Mouse (Mus musculus) urinary bladder, postnatal 4 days (tissue): ENCODE measurements around the gene Ptprh.

Source experiments
- DNase-seq, 2 experiments: peaks; one replicate each; pipeline ENCODE4 v3.0.0; 2021 to 2022; ENCODE audit warnings: low spot score in 2 of 2

Ptprh gene

GRCm38 (mm10) chr7:4603873-4604272 is at the start of gene Ptprh:
TSS of gene Ptprh (minus strand) at chr7:4604041.
- no peak for DNase-seq

DNA sequence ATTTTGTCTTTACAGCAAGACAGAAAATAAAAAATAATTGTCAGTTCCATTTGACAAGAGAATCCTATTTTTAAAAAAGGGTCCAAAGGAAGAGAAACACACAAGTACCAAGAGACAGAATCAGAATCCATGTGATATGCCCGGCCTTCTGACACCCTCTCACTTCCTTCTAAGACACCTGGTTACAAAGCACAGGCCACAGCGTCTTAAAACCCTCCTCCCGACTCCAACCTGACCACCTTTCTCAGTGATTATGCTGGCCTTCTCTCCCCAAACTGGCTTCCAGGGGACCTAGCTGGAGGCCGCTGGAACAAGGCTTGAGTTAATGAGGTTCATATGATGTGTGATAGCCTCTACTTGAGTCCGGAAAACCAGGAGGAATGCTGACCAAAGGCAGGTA is 49.5 kb upstream of the Ptprh start:
- DNase-seq = no peak

- DNase-seq = no peak
These were observed 48.9 kb upstream of the Ptprh start for GRCm38 (mm10) chr7:4652726-4653125.

DNA sequence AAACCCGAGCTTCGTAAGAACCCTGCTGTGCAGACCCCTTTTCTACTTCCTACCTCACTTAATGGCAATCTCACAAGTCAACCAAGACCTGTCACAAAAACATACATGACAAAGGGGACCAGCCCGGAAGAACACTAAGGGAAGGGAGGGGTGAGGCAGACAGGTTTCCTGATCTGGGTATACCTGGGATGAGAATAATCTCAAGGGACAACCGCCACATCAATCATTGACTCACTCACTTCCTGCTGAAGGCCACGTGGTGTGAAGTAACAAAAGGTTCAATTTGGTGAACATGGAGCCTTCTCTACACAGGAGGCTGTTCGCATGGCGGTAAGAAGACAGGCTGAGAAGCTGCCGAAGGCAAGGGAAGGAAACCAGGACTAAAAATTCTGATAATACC is 47.7 kb upstream of the Ptprh start:
- no peak for DNase-seq

- DNase-seq = no peak
These were observed 44.2 kb upstream of the Ptprh start for GRCm38 (mm10) chr7:4647992-4648391.

GRCm38 (mm10) chr7:4647291-4647690 is 43.5 kb upstream of the Ptprh start:
- no peak for DNase-seq

DNA sequence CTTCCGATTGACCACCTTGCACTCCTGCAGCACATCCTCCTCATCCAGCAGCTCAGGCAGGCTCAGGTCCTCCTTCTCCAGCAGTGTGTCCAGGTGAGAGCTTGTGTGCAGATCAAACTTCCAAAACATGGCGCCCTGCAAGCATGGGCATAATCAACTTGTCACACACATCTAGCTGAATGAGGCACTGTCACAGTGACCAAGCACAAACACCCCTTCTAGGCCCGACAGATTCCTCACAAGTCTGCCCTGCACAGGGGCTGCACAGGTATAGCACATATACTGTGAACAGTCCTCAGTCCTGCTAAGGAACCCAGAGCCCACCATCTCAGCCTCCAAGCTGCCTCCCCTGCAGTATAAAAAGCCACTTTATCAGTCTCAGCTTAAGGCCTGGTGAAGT is 43.0 kb upstream of the Ptprh start:
- DNase-seq = no peak

DNA sequence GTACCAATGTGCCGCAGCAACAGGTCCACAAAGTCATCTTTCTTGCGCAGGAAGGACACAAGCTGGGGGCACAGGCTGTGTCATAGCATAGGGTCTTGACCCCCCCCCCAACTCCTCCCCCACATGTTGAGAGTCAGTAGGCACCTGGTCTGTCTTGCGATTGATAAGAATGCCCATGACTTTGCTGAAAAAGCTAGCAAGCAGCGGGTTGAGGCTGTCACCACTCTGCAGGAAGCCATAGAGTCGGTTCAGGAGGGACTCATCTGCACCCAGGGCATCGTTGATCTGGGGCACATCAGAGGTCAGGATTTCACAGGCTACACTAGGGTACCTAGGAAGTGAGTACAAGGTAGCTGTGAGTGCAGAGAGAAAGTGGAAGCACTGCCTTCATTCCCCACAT is 39.4 kb upstream of the Ptprh start:
- DNase-seq = no peak

- DNase-seq = no peak
These were observed 38.1 kb upstream of the Ptprh start for GRCm38 (mm10) chr7:4641956-4642355.

DNA sequence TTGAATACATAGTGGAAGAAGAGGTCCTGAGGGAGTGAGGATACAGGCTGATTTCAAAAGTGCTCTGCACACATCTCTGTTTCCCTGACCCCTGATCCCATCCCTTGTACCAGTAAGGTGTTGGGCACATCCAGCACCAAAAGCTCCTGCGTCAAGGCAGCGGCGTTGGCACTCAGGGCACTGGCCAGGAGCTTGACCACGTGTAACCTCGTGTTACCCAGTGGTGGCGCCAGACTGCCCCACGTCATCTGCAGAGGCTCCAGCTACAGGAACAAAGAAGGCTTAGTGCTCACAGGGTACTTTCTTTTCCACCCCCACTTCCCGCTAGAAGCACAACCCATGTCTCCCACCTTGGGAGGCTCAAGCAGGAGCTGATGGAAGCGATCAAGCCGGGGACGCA is 37.3 kb upstream of the Ptprh start:
- no peak for DNase-seq

- DNase-seq = no peak
These were observed 32.3 kb upstream of the Ptprh start for GRCm38 (mm10) chr7:4636179-4636578.

DNA sequence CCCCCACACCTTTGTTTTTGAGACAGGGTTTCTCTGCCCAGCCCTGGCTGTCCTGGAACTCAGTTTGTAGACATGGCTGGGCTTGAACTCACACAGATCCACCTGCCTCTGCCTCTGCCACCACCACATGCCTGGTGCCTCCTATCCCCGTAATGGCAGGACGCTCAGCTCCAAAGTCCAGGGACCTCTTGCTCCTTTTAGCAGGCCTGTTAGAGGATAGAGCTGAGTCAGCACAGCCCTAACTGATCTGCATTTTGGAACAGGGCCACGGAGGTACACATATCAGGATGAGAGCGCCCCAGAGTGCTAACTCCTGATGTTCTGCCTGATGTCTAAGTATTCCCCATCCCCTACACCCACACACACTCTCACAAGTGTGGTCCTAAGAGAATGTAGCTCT is 27.2 kb upstream of the Ptprh start, which contains the start of gene Tmem86b:
TSS of gene Tmem86b (minus strand) at position 392 of the 400 bp plus-strand sequence.
- no peak for DNase-seq

DNA sequence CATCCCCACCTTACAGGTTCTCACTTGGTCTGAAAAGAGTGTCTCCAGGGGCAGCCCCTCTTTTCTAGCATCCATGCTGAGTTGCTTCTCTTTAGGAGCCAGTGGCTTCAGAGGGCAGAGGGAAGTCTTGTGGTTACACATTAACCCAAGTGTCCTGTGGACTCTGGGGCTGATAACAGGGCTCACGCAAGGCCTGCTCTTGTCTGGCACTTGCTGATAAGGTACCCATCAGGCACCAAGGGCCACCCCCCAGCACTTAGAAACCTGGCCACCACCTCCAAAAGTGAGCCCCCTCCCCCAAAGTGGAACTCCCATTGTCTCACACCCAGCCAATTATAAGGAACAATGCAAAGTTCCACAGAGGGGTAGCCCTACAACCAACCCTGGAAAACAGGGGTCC is 26.4 kb upstream of the Ptprh start:
- no peak for DNase-seq

DNA sequence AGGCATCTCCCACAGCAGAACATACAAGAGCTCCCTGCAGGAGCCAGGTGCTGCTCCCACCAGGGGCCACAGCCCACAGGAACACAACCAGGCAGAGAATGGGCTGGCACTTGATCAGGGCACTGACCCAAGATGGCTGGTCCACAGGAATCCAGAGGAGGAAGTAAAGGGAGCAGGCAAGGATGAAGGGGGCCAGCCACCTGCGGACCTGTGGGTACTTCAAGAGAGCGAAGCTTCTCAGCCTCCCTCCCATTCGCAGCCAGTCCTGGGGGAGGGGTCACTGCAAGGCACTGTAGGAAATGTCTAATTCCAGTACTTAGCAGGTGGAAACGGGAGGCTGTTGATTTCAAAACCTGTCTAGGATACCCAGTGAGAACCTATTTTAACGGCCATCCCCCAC is 25.7 kb upstream of the Ptprh start:
- DNase-seq = no peak

GRCm38 (mm10) chr7:4625928-4626327 is 22.1 kb upstream of the Ptprh start:
- DNase-seq = no peak

- no peak for DNase-seq
These were observed 20.5 kb upstream of the Ptprh start for GRCm38 (mm10) chr7:4624343-4624742.

- DNase-seq = no peak
These were observed 19.8 kb upstream of the Ptprh start for GRCm38 (mm10) chr7:4623544-4624189.

- peak in 1 of 2 experiments; percentile 29 for DNase-seq
These were observed 16.1 kb upstream of the Ptprh start for GRCm38 (mm10) chr7:4619979-4620378.

DNA sequence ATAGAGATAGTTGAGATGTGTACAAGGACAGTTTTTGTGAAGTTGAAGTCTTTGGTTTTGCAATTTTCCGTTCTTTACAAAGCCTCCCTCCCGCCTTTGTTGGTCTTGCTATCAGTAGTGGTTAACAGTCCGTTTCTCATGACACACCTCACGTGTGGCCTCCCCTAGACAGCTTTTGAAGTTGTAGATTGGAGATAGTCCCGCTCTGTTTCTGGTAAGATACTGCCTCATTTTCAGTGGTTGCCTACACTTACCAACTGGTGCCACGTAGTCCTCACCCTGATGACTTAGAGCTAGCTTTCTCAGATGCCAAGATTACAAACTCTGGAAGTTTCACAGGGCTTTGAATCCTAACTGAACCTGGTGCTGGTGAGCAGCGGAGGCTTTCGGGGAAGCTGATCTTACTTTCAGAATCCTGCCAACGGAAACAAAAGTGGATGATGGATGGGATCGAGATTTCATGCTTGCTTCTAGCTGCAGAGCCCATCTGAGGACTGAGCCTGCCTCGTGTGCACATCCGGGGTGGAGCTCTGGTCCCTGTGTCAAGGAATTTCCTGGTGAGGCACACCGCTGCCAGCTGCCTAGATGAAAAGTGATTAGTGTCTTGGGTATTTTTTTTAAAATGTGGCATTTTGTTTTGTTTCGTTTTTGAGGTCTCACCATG is 10.0 kb upstream of the Ptprh start:
- DNase-seq = no peak

GRCm38 (mm10) chr7:4612956-4613355 is 9.1 kb upstream of the Ptprh start:
- no peak for DNase-seq

- DNase-seq = no peak
These were observed 8.5 kb upstream of the Ptprh start for GRCm38 (mm10) chr7:4612386-4612785.

- DNase-seq = no peak
These were observed 8.1 kb upstream of the Ptprh start for GRCm38 (mm10) chr7:4611921-4612341.

GRCm38 (mm10) chr7:4611511-4611910 is 7.7 kb upstream of the Ptprh start:
- DNase-seq = no peak

- no peak for DNase-seq
These were observed 4.2 kb upstream of the Ptprh start for GRCm38 (mm10) chr7:4608002-4608401.
